Mouse (Mus musculus): ENCODE data around the gene Hoxa7.

DNA sequence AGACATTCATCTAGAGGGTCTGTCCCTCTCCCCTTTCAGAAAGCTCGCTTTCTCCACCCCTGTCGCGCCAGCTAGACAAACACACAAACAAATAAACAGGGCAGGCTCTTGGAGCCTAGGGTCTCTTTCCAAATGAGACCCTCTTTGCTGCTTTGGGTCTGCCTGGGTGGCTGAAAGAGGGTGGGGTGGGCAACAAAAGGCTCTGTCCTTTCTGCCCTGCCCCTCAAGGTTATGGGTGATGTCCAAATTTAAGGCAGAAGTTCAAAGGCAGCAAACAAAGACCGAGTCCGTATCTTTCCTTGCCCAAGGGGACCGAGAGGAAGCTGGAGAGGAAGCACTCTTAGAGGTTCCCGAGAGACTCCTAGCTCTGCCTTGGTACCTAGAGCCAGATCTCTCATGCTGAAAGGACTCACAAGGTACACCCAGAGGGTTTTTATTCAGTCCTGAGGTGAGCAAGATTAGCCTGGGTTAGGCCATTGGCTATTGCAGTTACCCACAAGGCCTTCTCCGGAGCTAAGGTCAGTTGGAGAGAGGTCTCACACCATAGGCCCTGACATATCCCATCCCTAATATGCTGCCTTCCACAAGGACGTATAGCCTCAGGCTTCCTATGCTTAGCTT lies 19.5 kb upstream of the Hoxa7 start:
- TF ChIP-seq POLR2A (IDR thresholded peaks at IDR 0.05; ENCODE audit: borderline replicate concordance, low read depth, low read length) (no peak), CTCF (IDR thresholded peaks at IDR 0.05; ENCODE audit: low read depth, low read length) (no peak)
